Mouse (Mus musculus) olfactory bulb, adult 2 months (tissue): Measurements from ENCODE around the gene Lcn6.

Source experiments
- CTCF ChIP-seq: fragments of 200-500 bp; IDR thresholded peaks from 2 replicates; pipeline ENCODE4 v1.5.1; 2012; ENCODE audit warnings: low read depth, mild to moderate bottlenecking, low read length, moderate library complexity; ENCODE audit not compliant: insufficient read depth
- POLR2A ChIP-seq: fragments of 200-500 bp; IDR thresholded peaks from 2 replicates; pipeline ENCODE4 v1.6.1; 2012; ENCODE audit warnings: mild to moderate bottlenecking, low read depth, low read length, moderate library complexity; ENCODE audit not compliant: insufficient read depth

GRCm38 (mm10) chr2:25661245-25661970 lies 15.2 kb upstream of the Lcn6 start:
- no peak for TF ChIP-seq CTCF
- TF ChIP-seq POLR2A: no peak
